Mouse (Mus musculus) small intestine, adult 2 months (tissue): Measurements from ENCODE around the gene Esyt1.

Experiments used
- CTCF ChIP-seq: fragments of 200-500 bp; IDR thresholded peaks from 2 replicates; pipeline ENCODE4 v1.5.1; 2012; ENCODE audit warnings: low read depth, mild to moderate bottlenecking, control low read depth, inconsistent platforms, low read length, moderate library complexity, mixed read lengths; ENCODE audit not compliant: insufficient replicate concordance, insufficient read length; ENCODE audit errors: extremely low read depth
- POLR2A ChIP-seq: fragments of 200-500 bp; IDR thresholded peaks from 2 replicates; pipeline ENCODE4 v1.6.1; 2012; ENCODE audit warnings: low read depth, mild to moderate bottlenecking, control low read depth, inconsistent platforms, low read length, moderate library complexity

DNA sequence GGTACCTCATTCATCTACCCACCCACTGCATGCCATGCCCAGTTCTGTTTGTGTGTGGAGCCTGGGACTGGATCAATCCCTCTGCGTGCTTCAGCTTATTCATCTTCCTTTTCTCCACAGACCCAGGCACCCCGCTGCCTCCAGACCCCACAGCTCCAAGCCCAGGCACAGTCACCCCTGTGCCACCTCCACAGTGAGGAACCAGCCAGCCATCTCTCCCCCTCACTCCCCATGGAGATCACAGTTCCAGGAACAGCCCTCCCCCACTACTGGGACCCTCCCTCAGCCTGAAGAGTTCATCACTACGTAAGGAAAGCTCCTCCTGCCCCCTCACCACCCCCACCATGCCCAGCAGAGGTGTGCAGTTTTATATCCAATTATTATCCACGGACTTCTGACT lies 36.9 kb downstream of the Esyt1 start:
- TF ChIP-seq CTCF (no peak), POLR2A (no peak)
